Mouse (Mus musculus) retina, postnatal 1 day (tissue): Measurements from ENCODE around the gene Mtfr1l.

Source experiments
- DNase-seq: peaks from one replicate; pipeline ENCODE4 v3.0.0-alpha.2; 2012

Gene Mtfr1l

DNA sequence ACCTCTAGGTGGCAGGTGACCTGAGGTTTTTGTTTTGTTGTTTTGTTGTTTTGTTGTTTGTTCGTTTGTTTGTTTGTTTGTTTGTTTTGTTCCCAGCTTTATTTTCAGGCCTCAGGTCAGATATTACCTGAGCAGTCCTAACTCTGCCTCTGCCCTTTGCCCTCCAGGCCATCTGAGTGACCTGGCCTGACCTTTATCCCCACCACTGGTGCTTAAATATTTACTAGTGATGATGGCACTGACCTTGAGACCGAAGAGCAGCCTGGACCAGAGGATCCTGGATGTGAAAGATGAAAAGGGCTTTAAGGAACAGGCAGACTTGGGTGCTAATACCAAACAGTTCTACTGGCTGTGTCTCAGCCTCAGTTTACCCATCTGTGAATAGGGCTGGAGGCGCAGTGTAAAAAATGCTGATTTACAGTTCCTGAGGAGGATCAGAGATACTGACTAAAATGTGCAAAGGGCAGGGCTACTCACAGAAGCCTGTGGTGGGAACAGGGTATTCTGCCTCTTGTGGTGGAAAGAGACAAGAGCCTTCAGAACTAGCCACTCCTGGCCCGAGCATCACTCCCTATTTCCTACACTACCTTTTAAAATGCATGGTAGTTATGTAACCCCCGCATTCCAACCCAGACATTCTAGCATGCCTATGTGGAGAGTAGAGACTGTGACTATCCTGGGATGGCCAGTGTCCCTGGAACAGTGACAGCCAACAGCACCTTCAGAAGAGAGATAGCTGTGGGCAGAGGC lies 49.9 kb downstream of the Mtfr1l start:
- no peak for DNase-seq

DNA sequence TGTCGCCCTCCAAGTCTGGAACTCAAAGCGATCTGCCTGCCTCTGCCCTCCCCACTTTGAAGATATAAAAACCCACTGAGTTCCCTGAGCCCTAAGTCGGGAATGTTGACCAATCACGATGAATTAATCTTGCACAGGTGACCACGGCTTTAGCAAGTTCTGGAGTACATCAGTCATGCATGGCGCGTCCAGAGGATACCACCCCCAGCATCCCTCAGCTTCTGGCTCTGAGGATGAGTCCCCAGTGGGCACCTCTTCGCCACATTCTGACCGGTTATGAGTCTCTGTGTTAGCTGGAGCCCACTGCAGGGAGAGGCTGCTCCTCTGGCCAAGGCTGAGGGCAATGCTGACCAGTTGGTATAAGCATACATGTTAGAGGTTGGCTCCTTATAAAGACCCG lies 51.0 kb downstream of the Mtfr1l start:
- DNase-seq: no peak

DNA sequence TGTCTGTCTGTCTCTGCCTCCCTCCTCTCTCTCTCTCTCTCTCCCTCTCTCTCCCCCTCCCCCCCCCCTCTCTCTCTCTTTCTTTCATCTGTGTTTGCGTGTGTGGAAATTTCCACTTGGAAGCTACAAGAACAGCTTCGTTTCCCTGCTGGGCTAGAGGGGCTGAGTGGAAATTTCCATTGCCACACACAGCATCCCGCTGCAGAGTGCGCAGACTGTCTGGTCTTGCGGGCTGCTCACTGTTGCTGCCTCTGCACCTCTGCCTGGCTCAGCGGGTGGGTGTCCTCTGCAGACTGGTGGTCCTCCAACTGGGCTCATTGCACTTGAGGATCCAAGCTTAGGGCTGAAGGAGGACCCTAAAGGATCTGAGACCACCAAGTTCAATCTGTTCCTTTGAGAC lies 51.5 kb downstream of the Mtfr1l start:
- DNase-seq: no peak

DNA sequence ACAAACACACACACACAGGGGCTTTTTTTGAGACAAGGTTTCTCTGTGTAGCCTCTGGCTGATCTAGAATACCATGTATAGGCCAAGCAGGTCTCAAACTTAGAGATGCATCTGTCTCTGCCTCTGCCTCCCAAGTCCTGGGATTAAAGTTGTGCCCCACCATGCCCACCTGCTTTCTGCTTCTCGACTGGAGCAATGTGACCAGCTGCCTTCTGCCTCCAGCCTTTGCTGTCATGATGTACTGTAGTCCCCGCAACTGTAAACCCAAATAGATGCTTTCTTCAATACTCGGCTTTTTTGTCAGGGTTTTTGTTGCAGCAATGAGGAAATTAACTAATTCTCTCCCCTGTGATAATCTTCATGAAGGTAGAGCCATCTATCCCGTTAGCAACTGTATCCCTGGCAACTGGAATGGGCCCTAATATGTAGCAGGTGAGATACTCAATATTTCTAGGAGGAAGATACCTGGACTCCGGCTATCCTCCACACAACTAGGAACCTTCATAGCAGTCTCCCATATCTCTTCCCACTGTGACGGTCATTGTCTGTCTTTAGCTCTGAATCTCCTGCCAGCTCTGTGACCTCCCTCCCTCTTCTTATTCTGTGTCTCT lies 52.0 kb downstream of the Mtfr1l start:
- DNase-seq: no peak

DNA sequence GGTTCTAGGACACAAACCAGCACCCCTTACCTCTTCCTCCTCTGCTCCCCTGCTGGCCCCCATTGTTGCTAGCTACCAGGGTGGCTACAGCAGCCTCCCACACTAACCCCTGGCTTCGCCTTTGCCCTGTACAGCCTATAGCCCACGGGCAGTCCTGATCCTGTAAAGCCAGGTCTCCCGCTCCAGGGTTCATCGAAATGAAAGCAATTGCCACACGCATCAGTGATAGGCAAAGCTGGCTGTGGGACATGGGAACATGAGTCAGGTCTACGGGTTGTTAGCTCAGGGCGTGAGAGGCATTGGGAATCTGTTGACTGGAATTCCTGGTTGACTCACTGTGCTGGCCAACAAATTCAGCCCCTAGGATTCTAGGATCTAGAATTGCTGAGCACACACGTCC lies 52.7 kb downstream of the Mtfr1l start:
- no peak for DNase-seq

DNA sequence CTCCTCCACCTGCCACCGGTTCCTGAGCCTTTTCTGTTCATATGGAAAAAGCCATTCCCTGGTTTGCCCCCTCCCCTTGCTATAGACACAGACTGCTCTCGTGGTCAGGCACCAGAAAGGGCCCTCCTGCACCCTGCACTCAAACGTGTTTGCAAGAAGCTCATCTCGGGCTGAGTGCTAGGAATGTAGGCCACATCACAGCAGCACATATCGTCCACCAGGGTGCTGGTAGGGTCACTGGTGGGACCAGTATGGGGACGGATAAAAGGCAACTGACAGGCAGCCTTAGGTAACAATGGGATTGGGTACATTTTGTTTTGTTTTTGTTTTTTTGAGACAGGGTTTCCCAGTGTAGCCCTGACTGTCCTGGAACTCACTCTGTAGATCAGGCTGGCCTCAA lies 53.9 kb downstream of the Mtfr1l start:
- no peak for DNase-seq

DNA sequence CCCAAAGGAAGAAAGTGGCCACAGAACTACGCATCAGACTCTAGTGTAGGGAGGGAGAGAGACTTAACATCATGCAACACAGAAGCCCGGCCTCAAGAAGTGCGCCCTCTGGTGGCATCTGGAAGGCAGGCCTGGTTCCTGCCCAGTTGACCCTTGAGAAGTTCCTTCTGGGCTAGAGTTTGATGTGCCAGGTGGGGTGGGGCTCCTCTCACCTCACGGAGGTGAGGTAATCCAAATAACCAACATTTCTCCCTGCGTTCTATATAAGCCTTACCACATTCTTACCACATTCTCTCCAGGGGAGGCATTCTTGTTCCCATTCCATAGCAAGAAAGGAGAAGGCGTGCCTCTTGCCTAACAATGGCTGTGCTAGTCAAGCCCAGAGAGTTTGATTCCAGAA lies 54.3 kb downstream of the Mtfr1l start:
- DNase-seq: peak; percentile 84

DNA sequence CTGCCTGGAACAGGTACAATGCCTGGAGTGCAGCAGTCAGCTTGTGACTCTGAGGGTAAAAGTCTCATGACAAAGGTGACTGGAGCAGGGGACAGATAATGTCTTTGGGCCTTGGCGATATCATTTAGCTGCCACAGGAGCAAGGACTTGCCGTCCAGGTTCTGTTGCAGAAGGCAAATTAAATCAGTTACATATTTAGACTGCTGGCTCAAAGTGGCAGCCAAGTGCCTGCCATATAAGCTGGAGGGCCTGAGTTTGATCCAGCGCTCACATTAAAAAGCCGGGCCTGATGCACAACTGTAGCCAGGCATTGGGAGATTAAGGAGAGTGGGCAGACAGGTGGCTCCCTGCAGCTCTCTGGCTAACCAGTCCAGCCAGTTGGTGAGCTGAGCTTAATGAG lies 55.3 kb downstream of the Mtfr1l start:
- no peak for DNase-seq

DNA sequence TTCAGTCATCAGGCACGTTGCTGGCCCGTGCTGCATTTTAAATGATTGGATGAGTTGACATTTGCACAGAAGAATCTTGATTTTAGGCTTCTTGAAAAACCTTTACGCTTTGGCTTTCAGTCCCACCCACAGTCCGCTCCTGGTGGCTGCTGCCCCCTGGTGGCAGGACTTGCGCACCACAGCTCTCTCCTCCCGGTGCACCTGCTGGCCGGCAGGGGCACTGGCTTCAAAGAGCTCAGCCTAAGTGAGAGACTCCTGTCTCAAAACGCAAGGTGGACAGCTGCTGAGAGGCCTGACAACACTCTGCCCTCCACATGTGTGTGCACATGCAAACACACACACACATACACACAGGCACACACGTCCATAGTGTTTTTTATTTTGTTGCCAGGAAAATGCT lies 57.2 kb downstream of the Mtfr1l start:
- peak; percentile 89 for DNase-seq

DNA sequence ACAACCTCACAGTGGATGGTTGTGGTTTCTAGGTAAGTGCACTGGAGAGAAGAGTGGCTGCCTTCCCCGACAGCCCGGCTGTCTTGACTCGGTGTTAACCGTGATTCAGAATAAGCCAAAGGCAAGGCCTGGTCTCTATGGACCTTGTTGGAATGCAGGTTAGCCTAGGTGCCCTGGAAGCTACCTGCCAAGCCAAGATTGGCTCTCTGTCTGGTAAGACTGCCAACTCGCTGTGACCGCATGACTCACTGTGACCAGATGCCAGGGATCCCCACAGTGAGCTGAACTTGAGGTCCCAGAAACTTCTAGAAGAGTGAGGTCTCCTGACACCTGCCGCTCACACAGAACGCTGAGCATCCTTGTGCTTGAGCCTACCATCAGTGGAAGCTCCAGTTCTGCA lies 58.3 kb downstream of the Mtfr1l start:
- DNase-seq: no peak
